Mouse (Mus musculus): ENCODE data around the gene Epc2. TPM values are rescaled to one million over a fixed set of nuclear protein-coding genes. Genes with fewer than 3 reads are reported as not detected.

The Epc2 gene
- polyA plus RNA-seq, 1 experiment: 14.0 TPM

- H3K4me3 ChIP-seq (ENCODE audit: control insufficient read depth, insufficient read depth, low read length): no peak overlapping the region
- DNase-seq: no peak
- TF ChIP-seq CTCF (IDR thresholded peaks at IDR 0.05; ENCODE audit: borderline replicate concordance, control insufficient read depth, extremely low read depth, insufficient read depth, low read length, poor library complexity) (no peak), POLR2A (IDR thresholded peaks at IDR 0.05; ENCODE audit: control insufficient read depth, extremely low read depth, insufficient read depth, low read length, poor library complexity) (no peak)
- H3K27me3 ChIP-seq (ENCODE audit: control insufficient read depth, insufficient read depth, low read length): no peaks in the 10 kb centered on the region
- H3K27ac ChIP-seq (ENCODE audit: control insufficient read depth, insufficient read depth, low read length): no peak overlapping the region
- 87% methylated on average over 11 of the region's 11 CpGs for WGBS
- no peaks in the 10 kb centered on the region for H3K4me1 ChIP-seq (replicated peaks; ENCODE audit: control insufficient read depth, insufficient read depth, low read length)
- H3K36me3 ChIP-seq (ENCODE audit: control insufficient read depth, insufficient read depth, low read length): no peaks in the 10 kb centered on the region
These were observed 120.1 kb downstream of the Epc2 start for GRCm38 (mm10) chr2:49571159-49571920.

- WGBS: 94% methylated on average over 12 of the region's 12 CpGs
- Histone ChIP-seq H3K4me1 (replicated peaks; ENCODE audit: control insufficient read depth, insufficient read depth, low read length) (no peaks in the 10 kb centered on the region), H3K27me3 (ENCODE audit: control insufficient read depth, insufficient read depth, low read length) (no peaks in the 10 kb centered on the region), H3K4me3 (ENCODE audit: control insufficient read depth, insufficient read depth, low read length) (no peak overlapping the region), H3K27ac (ENCODE audit: control insufficient read depth, insufficient read depth, low read length) (no peak overlapping the region), H3K36me3 (ENCODE audit: control insufficient read depth, insufficient read depth, low read length) (no peaks in the 10 kb centered on the region)
- TF ChIP-seq CTCF (IDR thresholded peaks at IDR 0.05; ENCODE audit: borderline replicate concordance, control insufficient read depth, extremely low read depth, insufficient read depth, low read length, poor library complexity) (no peak), POLR2A (IDR thresholded peaks at IDR 0.05; ENCODE audit: control insufficient read depth, extremely low read depth, insufficient read depth, low read length, poor library complexity) (no peak)
- DNase-seq: no peak
These were observed 120.9 kb downstream of the Epc2 start for GRCm38 (mm10) chr2:49572111-49572642.

GRCm38 (mm10) chr2:49572684-49573083, 121.4 kb downstream of the Epc2 start:
- H3K27me3 ChIP-seq (ENCODE audit: control insufficient read depth, insufficient read depth, low read length): no peaks in the 10 kb centered on the region
- no peak overlapping the region for H3K4me3 ChIP-seq (ENCODE audit: control insufficient read depth, insufficient read depth, low read length)
- H3K27ac ChIP-seq (ENCODE audit: control insufficient read depth, insufficient read depth, low read length): no peak overlapping the region
- no peaks in the 10 kb centered on the region for H3K36me3 ChIP-seq (ENCODE audit: control insufficient read depth, insufficient read depth, low read length)
- 98% methylated on average over 9 of the region's 9 CpGs for WGBS
- H3K4me1 ChIP-seq (replicated peaks; ENCODE audit: control insufficient read depth, insufficient read depth, low read length): no peaks in the 10 kb centered on the region
- no peak for DNase-seq
- no peak for TF ChIP-seq CTCF (IDR thresholded peaks at IDR 0.05; ENCODE audit: borderline replicate concordance, control insufficient read depth, extremely low read depth, insufficient read depth, low read length, poor library complexity)
- no peak for TF ChIP-seq POLR2A (IDR thresholded peaks at IDR 0.05; ENCODE audit: control insufficient read depth, extremely low read depth, insufficient read depth, low read length, poor library complexity)

- Histone ChIP-seq H3K27ac (ENCODE audit: control insufficient read depth, insufficient read depth, low read length) (no peak overlapping the region), H3K4me3 (ENCODE audit: control insufficient read depth, insufficient read depth, low read length) (no peak overlapping the region), H3K27me3 (ENCODE audit: control insufficient read depth, insufficient read depth, low read length) (no peaks in the 10 kb centered on the region), H3K36me3 (ENCODE audit: control insufficient read depth, insufficient read depth, low read length) (no peaks in the 10 kb centered on the region), H3K4me1 (replicated peaks; ENCODE audit: control insufficient read depth, insufficient read depth, low read length) (no peaks in the 10 kb centered on the region)
- 94% methylated on average over 3 of the region's 3 CpGs for WGBS
- TF ChIP-seq CTCF (IDR thresholded peaks at IDR 0.05; ENCODE audit: borderline replicate concordance, control insufficient read depth, extremely low read depth, insufficient read depth, low read length, poor library complexity): no peak
- DNase-seq: no peak
These were observed 122.0 kb downstream of the Epc2 start for GRCm38 (mm10) chr2:49573282-49573681.

- no peaks in the 10 kb centered on the region for H3K4me1 ChIP-seq (replicated peaks; ENCODE audit: control insufficient read depth, insufficient read depth, low read length)
- no peak overlapping the region for H3K27ac ChIP-seq (ENCODE audit: control insufficient read depth, insufficient read depth, low read length)
- no peaks in the 10 kb centered on the region for H3K36me3 ChIP-seq (ENCODE audit: control insufficient read depth, insufficient read depth, low read length)
- no peak overlapping the region for H3K4me3 ChIP-seq (ENCODE audit: control insufficient read depth, insufficient read depth, low read length)
- DNase-seq: no peak
- H3K27me3 ChIP-seq (ENCODE audit: control insufficient read depth, insufficient read depth, low read length): no peaks in the 10 kb centered on the region
- TF ChIP-seq CTCF (IDR thresholded peaks at IDR 0.05; ENCODE audit: borderline replicate concordance, control insufficient read depth, extremely low read depth, insufficient read depth, low read length, poor library complexity) (no peak), POLR2A (IDR thresholded peaks at IDR 0.05; ENCODE audit: control insufficient read depth, extremely low read depth, insufficient read depth, low read length, poor library complexity) (no peak)
- WGBS: 91% methylated on average over 3 of the region's 3 CpGs
These were observed 129.3 kb downstream of the Epc2 start for GRCm38 (mm10) chr2:49580585-49580984.

GRCm38 (mm10) chr2:49582546-49582945, 131.3 kb downstream of the Epc2 start:
- H3K4me3 ChIP-seq (ENCODE audit: control insufficient read depth, insufficient read depth, low read length): no peak overlapping the region
- no peak for DNase-seq
- TF ChIP-seq POLR2A (IDR thresholded peaks at IDR 0.05; ENCODE audit: control insufficient read depth, extremely low read depth, insufficient read depth, low read length, poor library complexity) (no peak), CTCF (IDR thresholded peaks at IDR 0.05; ENCODE audit: borderline replicate concordance, control insufficient read depth, extremely low read depth, insufficient read depth, low read length, poor library complexity) (no peak)
- H3K4me1 ChIP-seq (replicated peaks; ENCODE audit: control insufficient read depth, insufficient read depth, low read length): no peaks in the 10 kb centered on the region
- 92% methylated on average over 5 of the region's 5 CpGs for WGBS
- H3K36me3 ChIP-seq (ENCODE audit: control insufficient read depth, insufficient read depth, low read length): no peaks in the 10 kb centered on the region
- no peaks in the 10 kb centered on the region for H3K27me3 ChIP-seq (ENCODE audit: control insufficient read depth, insufficient read depth, low read length)
- H3K27ac ChIP-seq (ENCODE audit: control insufficient read depth, insufficient read depth, low read length): no peak overlapping the region

Data from thymus, adult 2 months (tissue).